Mouse (Mus musculus): ENCODE results near the gene Ccdc51. TPM values are rescaled to one million over a fixed set of nuclear protein-coding genes. Genes with fewer than 3 reads are reported as not detected.
A peak's percentile ranks its signal among the peaks of the same experiment; 100 is the strongest.

Gene Ccdc51
- polyA plus RNA-seq (2015; fragmentation: Nextera tagmentation; extraction: Ambion mirVana): 6.8 and 7.2 TPM in 2 replicates

GRCm38 (mm10) chr9:109082124-109082800 lies at the start of gene Ccdc51, which contains the start of gene Tma7:
Ccdc51 (plus strand) TSS chr9:109082493.
Tma7 (minus strand) TSS chr9:109082587.
- DNase-seq (ENCODE audit: low spot score) (peak; percentile 94), ATAC-seq (peak; percentile 99)
- peak within 1 kb of the TSS; percentile 75 for H3K4me2 ChIP-seq (replicated peaks; ENCODE audit: low read depth, low read length)
- no peaks in the 10 kb centered on the region for H3K9me3 ChIP-seq (ENCODE audit: low read length)
- peaks cover 7% of the 10 kb centered on the region; the same call in 1 of the 2 replicates for H3K4me1 ChIP-seq (ENCODE audit: insufficient read depth, low read depth, low read length)
- H3K4me3 ChIP-seq (ENCODE audit: low read depth, low read length): peak within 1 kb of the TSS; percentile 69
- peak within 1 kb of the TSS; percentile 62 for H3K9ac ChIP-seq (replicated peaks; ENCODE audit: low read depth)
- no peaks in the 10 kb centered on the region for H3K27me3 ChIP-seq (replicated peaks; ENCODE audit: insufficient read depth, low read length)
- TF ChIP-seq EP300 (IDR thresholded peaks at IDR 0.05): 0 out of 2 replicates have a peak, but pooled peaks have one; percentile 12
- TF ChIP-seq CTCF (IDR thresholded peaks at IDR 0.05): no peak
- peak within 1 kb of the TSS; percentile 72 for H3K27ac ChIP-seq (ENCODE audit: low read length)
- 1% methylated on average over 36 of the region's 37 CpGs for WGBS
- no peaks in the 10 kb centered on the region for H3K36me3 ChIP-seq (ENCODE audit: insufficient read depth, low read length)

DNA sequence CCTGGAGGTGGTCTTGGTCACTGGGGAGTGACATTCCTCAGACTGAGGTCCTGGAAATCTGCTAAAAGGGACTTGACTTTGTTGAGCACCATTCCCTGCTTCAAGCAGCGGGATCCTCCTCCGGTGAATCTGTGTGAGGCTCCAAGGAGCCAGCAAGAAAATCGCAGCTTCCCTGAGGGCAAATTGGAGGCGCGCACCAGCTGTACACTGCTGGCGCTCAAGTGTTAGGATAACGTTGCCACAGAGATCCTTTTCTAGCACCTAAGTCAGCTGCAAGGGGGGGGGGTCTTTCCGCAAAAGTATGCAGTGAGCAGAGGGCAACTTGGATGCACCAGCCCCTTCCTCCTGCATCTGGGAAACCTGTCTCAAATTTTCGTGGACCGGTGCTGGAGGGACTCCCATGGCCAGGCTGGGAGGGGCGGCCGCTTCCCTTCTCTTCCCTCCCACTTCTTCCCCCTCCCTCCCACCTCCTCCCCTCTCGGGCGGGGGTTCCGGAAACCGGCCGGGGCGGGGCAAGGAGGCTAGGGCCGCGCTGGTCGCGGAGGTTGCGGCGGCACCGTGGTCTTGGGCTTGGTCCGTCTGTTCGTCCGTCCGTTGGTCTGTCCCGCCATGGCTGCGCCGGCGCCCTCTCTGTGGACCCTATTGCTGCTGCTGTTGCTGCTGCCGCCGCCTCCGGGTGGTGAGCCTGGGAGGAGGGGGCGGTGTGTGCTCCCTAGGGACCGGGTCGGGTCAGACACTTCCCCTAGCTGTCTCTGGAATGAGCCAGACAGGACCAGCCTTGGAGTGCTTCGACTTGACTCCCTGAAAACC lies 44.0 kb upstream of the Ccdc51 start, which contains the start of gene Shisa5:
Shisa5 (plus strand) TSS at position 480 of the 810 bp plus-strand sequence.
- TF ChIP-seq EP300 (IDR thresholded peaks at IDR 0.05): no peak
- no peak for TF ChIP-seq CTCF (IDR thresholded peaks at IDR 0.05)
- Histone ChIP-seq H3K4me2 (replicated peaks; ENCODE audit: low read depth, low read length) (peak within 1 kb of the TSS; percentile 78), H3K27me3 (replicated peaks; ENCODE audit: insufficient read depth, low read length) (no peaks in the 10 kb centered on the region), H3K9ac (replicated peaks; ENCODE audit: low read depth) (peak within 1 kb of the TSS; percentile 81), H3K4me1 (ENCODE audit: insufficient read depth, low read depth, low read length) (peaks cover 18% of the 10 kb centered on the region; the same call in 1 of the 2 replicates), H3K36me3 (ENCODE audit: insufficient read depth, low read length) (no peaks in the 10 kb centered on the region), H3K4me3 (ENCODE audit: low read depth, low read length) (peak within 1 kb of the TSS; percentile 82), H3K27ac (ENCODE audit: low read length) (peak within 1 kb of the TSS; percentile 95), H3K9me3 (ENCODE audit: low read length) (no peaks in the 10 kb centered on the region)
- ATAC-seq (peak; percentile 88), DNase-seq (ENCODE audit: low spot score) (peak; percentile 91)
- WGBS: 3% methylated on average over 30 of the region's 40 CpGs

- 13% methylated on average over 8 of the region's 8 CpGs for WGBS
- ATAC-seq: peak; percentile 78
- peak; percentile 82 for DNase-seq (ENCODE audit: low spot score)
- Histone ChIP-seq H3K9me3 (ENCODE audit: low read length) (no peaks in the 10 kb centered on the region), H3K4me1 (ENCODE audit: insufficient read depth, low read depth, low read length) (peaks cover 18% of the 10 kb centered on the region; the same call in 1 of the 2 replicates), H3K27ac (ENCODE audit: low read length) (peak overlapping the region; percentile 95), H3K27me3 (replicated peaks; ENCODE audit: insufficient read depth, low read length) (no peaks in the 10 kb centered on the region), H3K4me2 (replicated peaks; ENCODE audit: low read depth, low read length) (peak overlapping the region; percentile 78), H3K9ac (replicated peaks; ENCODE audit: low read depth) (peak overlapping the region; percentile 81), H3K36me3 (ENCODE audit: insufficient read depth, low read length) (no peaks in the 10 kb centered on the region), H3K4me3 (ENCODE audit: low read depth, low read length) (peak overlapping the region; percentile 82)
- TF ChIP-seq CTCF (IDR thresholded peaks at IDR 0.05) (peak; percentile 22), EP300 (IDR thresholded peaks at IDR 0.05) (peak; percentile 54)
Measured at GRCm38 (mm10) chr9:109038901-109039364, 43.4 kb upstream of the Ccdc51 start.

- H3K4me3 ChIP-seq (ENCODE audit: low read depth, low read length): peak overlapping the region; percentile 82
- no peaks in the 10 kb centered on the region for H3K36me3 ChIP-seq (ENCODE audit: insufficient read depth, low read length)
- DNase-seq (ENCODE audit: low spot score): no peak
- H3K9me3 ChIP-seq (ENCODE audit: low read length): no peaks in the 10 kb centered on the region
- no peak for ATAC-seq
- peak overlapping the region; percentile 95; the same call in 1 of the 2 replicates for H3K27ac ChIP-seq (ENCODE audit: low read length)
- no peaks in the 10 kb centered on the region for H3K27me3 ChIP-seq (replicated peaks; ENCODE audit: insufficient read depth, low read length)
- no peak for TF ChIP-seq CTCF (IDR thresholded peaks at IDR 0.05)
- no peak for TF ChIP-seq EP300 (IDR thresholded peaks at IDR 0.05)
- WGBS: 57% methylated on average over 4 of the region's 4 CpGs
- H3K9ac ChIP-seq (replicated peaks; ENCODE audit: low read depth): 0 out of 2 replicates have a peak overlapping the region, but pooled peaks have one; percentile 20
- H3K4me1 ChIP-seq (ENCODE audit: insufficient read depth, low read depth, low read length): peaks cover 18% of the 10 kb centered on the region; the same call in 1 of the 2 replicates
- peak overlapping the region; percentile 78 for H3K4me2 ChIP-seq (replicated peaks; ENCODE audit: low read depth, low read length)
Measured at GRCm38 (mm10) chr9:109039681-109040080, 42.6 kb upstream of the Ccdc51 start.

GRCm38 (mm10) chr9:109040216-109040615 lies 42.1 kb upstream of the Ccdc51 start:
- Histone ChIP-seq H3K4me2 (replicated peaks; ENCODE audit: low read depth, low read length) (peak overlapping the region; percentile 78), H3K9me3 (ENCODE audit: low read length) (no peaks in the 10 kb centered on the region), H3K4me1 (ENCODE audit: insufficient read depth, low read depth, low read length) (peaks cover 18% of the 10 kb centered on the region; the same call in 1 of the 2 replicates), H3K27ac (ENCODE audit: low read length) (peak overlapping the region; percentile 95), H3K9ac (replicated peaks; ENCODE audit: low read depth) (0 out of 2 replicates have a peak overlapping the region, but pooled peaks have one; percentile 12), H3K27me3 (replicated peaks; ENCODE audit: insufficient read depth, low read length) (no peaks in the 10 kb centered on the region), H3K36me3 (ENCODE audit: insufficient read depth, low read length) (no peaks in the 10 kb centered on the region), H3K4me3 (ENCODE audit: low read depth, low read length) (peak overlapping the region; percentile 82)
- no peak for TF ChIP-seq EP300 (IDR thresholded peaks at IDR 0.05)
- no peak for TF ChIP-seq CTCF (IDR thresholded peaks at IDR 0.05)
- DNase-seq (ENCODE audit: low spot score) (no peak), ATAC-seq (no peak)
- 42% methylated on average over 8 of the region's 8 CpGs for WGBS

Measured in lung, postnatal 0 days (tissue).